Mouse (Mus musculus): ENCODE data around the gene Agxt. TPM values are rescaled to one million over a fixed set of nuclear protein-coding genes. Genes with fewer than 3 reads are reported as not detected.

Gene Agxt
- polyA plus RNA-seq, 1 experiment from 2014 or later: not detected

GRCm38 (mm10) chr1:93176525-93177332 lies 41.7 kb downstream of the Agxt start:
- peak overlapping the region; percentile 56 for H3K9ac ChIP-seq
- H3K4me2 ChIP-seq (replicated peaks): peak overlapping the region; percentile 80
- H3K27ac ChIP-seq: no peak overlapping the region
- H3K27me3 ChIP-seq (ENCODE audit: control insufficient read depth, insufficient read depth, low read length): no peaks in the 10 kb centered on the region
- DNase-seq (ENCODE audit: low spot score) (peak; percentile 32), ATAC-seq (ENCODE audit: low FRiP score) (peak; percentile 73; the same call in 1 of the 2 replicates)
- H3K36me3 ChIP-seq (replicated peaks; ENCODE audit: control insufficient read depth, insufficient read depth): no peaks in the 10 kb centered on the region
- no peaks in the 10 kb centered on the region for H3K9me3 ChIP-seq (ENCODE audit: control insufficient read depth, low read length)
- WGBS: 4% methylated on average over 43 of the region's 44 CpGs
- peaks cover 7% of the 10 kb centered on the region; the same call in 1 of the 2 replicates for H3K4me1 ChIP-seq (replicated peaks; ENCODE audit: control insufficient read depth, insufficient read depth, low read length)
- peak overlapping the region; percentile 34 for H3K4me3 ChIP-seq (replicated peaks; ENCODE audit: low read length)

- no peak for ATAC-seq (ENCODE audit: low FRiP score)
- WGBS: 90% methylated on average over 7 of the region's 7 CpGs
Measured at GRCm38 (mm10) chr1:93182281-93182680, 47.2 kb downstream of the Agxt start.

DNA sequence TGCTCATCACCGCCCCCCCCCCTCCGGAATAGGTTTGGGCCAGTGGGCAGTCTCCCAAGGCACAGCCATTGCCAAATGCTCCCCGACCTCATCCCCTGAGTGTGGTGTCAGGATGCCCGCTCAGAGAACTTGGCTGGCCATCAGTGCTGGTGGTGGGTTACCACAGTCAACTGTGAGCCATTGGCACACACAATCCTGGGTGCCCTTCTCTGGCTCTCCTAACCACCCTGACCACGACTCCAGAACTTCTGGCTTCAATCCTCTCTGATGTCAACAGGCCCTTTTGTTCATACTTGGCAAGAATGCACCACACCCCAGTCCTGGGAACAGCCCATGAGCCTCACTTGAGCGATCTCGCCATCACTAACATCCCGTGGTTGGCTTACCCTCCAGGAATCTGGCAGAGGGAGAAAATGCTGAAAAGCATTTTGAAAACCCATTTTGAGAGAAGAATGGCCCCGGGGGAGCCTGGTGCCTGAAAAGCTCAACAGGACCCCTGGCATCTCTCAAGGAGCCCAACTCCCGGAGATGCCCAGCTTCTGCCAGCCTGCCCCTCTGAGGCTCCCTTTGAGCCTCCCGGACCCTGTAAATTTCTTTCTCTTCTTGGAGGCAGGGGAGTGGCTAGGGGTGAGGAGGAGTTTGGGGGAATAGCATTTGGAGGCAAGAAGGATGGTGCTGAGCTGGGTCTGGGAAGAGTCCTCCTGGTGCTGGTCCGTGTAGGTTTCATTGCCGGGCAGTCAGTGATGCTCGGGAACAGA lies 49.2 kb downstream of the Agxt start:
- no peaks in the 10 kb centered on the region for H3K9me3 ChIP-seq (ENCODE audit: control insufficient read depth, low read length)
- H3K4me3 ChIP-seq (replicated peaks; ENCODE audit: low read length): no peak overlapping the region
- no peak for DNase-seq (ENCODE audit: low spot score)
- no peaks in the 10 kb centered on the region for H3K36me3 ChIP-seq (replicated peaks; ENCODE audit: control insufficient read depth, insufficient read depth)
- peak; percentile 63 for ATAC-seq (ENCODE audit: low FRiP score)
- 71% methylated on average over 14 of the region's 14 CpGs for WGBS
- no peak overlapping the region for H3K4me2 ChIP-seq (replicated peaks)
- no peak overlapping the region for H3K9ac ChIP-seq
- no peak overlapping the region for H3K27ac ChIP-seq
- H3K27me3 ChIP-seq (ENCODE audit: control insufficient read depth, insufficient read depth, low read length): no peaks in the 10 kb centered on the region
- no peaks in the 10 kb centered on the region for H3K4me1 ChIP-seq (replicated peaks; ENCODE audit: control insufficient read depth, insufficient read depth, low read length)

More at GRCm38 (mm10) chr1:93182281-93182680, 47.2 kb downstream of the Agxt start:
- Histone ChIP-seq H3K27ac (no peak overlapping the region), H3K9me3 (ENCODE audit: control insufficient read depth, low read length) (no peaks in the 10 kb centered on the region), H3K27me3 (ENCODE audit: control insufficient read depth, insufficient read depth, low read length) (no peaks in the 10 kb centered on the region), H3K9ac (no peak overlapping the region), H3K4me3 (replicated peaks; ENCODE audit: low read length) (no peak overlapping the region), H3K4me1 (replicated peaks; ENCODE audit: control insufficient read depth, insufficient read depth, low read length) (no peaks in the 10 kb centered on the region), H3K4me2 (replicated peaks) (no peak overlapping the region), H3K36me3 (replicated peaks; ENCODE audit: control insufficient read depth, insufficient read depth) (no peaks in the 10 kb centered on the region)
- no peak for DNase-seq (ENCODE audit: low spot score)

DNA sequence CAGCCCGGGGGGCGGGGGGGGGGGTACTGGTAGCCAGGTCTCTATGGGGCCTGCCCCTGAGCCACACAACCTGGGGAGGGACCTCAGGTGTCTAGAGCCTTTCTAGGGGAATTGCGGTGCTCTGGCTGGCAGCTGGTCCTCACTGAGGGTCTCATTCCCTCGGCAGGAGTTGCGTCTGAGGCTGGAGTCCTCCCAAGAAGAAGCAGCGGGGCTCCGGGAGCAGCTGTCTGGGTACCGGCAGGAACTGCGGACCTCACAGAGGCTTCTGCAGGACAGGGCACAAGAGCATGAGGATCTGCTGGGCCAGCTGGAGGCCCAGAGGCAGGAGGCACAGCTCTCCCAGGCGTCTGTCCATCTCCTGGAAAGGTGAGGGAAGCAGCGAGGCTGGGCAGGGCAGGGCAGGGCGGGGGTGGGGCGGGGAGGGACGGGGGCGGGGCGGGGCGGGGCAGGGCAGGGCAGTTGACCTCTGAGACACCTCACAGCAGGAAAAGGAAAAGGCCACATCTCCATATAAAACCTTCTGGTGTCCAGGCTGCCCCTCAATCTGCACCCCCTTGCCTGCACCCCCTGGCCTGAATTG lies 55.8 kb downstream of the Agxt start:
- Histone ChIP-seq H3K4me1 (replicated peaks; ENCODE audit: control insufficient read depth, insufficient read depth, low read length) (no peaks in the 10 kb centered on the region), H3K36me3 (replicated peaks; ENCODE audit: control insufficient read depth, insufficient read depth) (no peaks in the 10 kb centered on the region), H3K27ac (no peak overlapping the region), H3K9me3 (ENCODE audit: control insufficient read depth, low read length) (no peaks in the 10 kb centered on the region), H3K4me2 (replicated peaks) (no peak overlapping the region), H3K4me3 (replicated peaks; ENCODE audit: low read length) (no peak overlapping the region), H3K9ac (no peak overlapping the region), H3K27me3 (ENCODE audit: control insufficient read depth, insufficient read depth, low read length) (0 out of 2 replicates have a peak, but pooled peaks cover 6% of the 10 kb centered on the region)
- WGBS: 3% methylated on average over 13 of the region's 17 CpGs
- ATAC-seq (ENCODE audit: low FRiP score): no peak
- DNase-seq (ENCODE audit: low spot score): no peak

GRCm38 (mm10) chr1:93194961-93195360 lies 59.9 kb downstream of the Agxt start:
- Histone ChIP-seq H3K27ac (no peak overlapping the region), H3K4me2 (replicated peaks) (no peak overlapping the region), H3K4me3 (replicated peaks; ENCODE audit: low read length) (no peak overlapping the region), H3K4me1 (replicated peaks; ENCODE audit: control insufficient read depth, insufficient read depth, low read length) (no peaks in the 10 kb centered on the region), H3K9ac (no peak overlapping the region), H3K27me3 (ENCODE audit: control insufficient read depth, insufficient read depth, low read length) (0 out of 2 replicates have a peak, but pooled peaks cover 5% of the 10 kb centered on the region), H3K36me3 (replicated peaks; ENCODE audit: control insufficient read depth, insufficient read depth) (no peaks in the 10 kb centered on the region), H3K9me3 (ENCODE audit: control insufficient read depth, low read length) (no peaks in the 10 kb centered on the region)
- ATAC-seq (ENCODE audit: low FRiP score) (no peak), DNase-seq (ENCODE audit: low spot score) (no peak)
- 95% methylated on average over 3 of the region's 3 CpGs for WGBS

Other genes starting within 250 kb of the Agxt start
- 1.2 and 1.5 TPM in 2 replicates for gene Ankmy1, start 232.3 kb upstream of the Agxt start, polyA plus RNA-seq (2014; fragmentation: Nextera tagmentation; extraction: Ambion mirVana)
- gene Dusp28, start 228.3 kb upstream of the Agxt start, polyA plus RNA-seq (2014; fragmentation: Nextera tagmentation; extraction: Ambion mirVana): 12.2 and 12.4 TPM in 2 replicates
- 29.1 and 29.2 TPM in 2 replicates for gene Rnpepl1, start 224.5 kb upstream of the Agxt start, polyA plus RNA-seq (2014; fragmentation: Nextera tagmentation; extraction: Ambion mirVana)
- 48.2 and 50.6 TPM in 2 replicates for gene Capn10, start 200.9 kb upstream of the Agxt start, polyA plus RNA-seq (2014; fragmentation: Nextera tagmentation; extraction: Ambion mirVana)
- 0.32 and 0.98 TPM in 2 replicates for gene Gpr35, start 184.4 kb upstream of the Agxt start, polyA plus RNA-seq (2014; fragmentation: Nextera tagmentation; extraction: Ambion mirVana)
- not detected in 2 replicates for gene Aqp12, start 128.9 kb upstream of the Agxt start, polyA plus RNA-seq (2014; fragmentation: Nextera tagmentation; extraction: Ambion mirVana)
- gene Kif1a, start 33.3 kb upstream of the Agxt start, polyA plus RNA-seq (2014; fragmentation: Nextera tagmentation; extraction: Ambion mirVana): 395 and 421 TPM in 2 replicates
- 0.26 and 0.33 TPM in 2 replicates for gene 2310007B03Rik, start 25.7 kb downstream of the Agxt start, polyA plus RNA-seq (2014; fragmentation: Nextera tagmentation; extraction: Ambion mirVana)
- 0.22 and 0.50 TPM in 2 replicates for gene Crocc2, start 33.5 kb downstream of the Agxt start, polyA plus RNA-seq (2014; fragmentation: Nextera tagmentation; extraction: Ambion mirVana)
- gene Sned1, start 100.6 kb downstream of the Agxt start, polyA plus RNA-seq (2014; fragmentation: Nextera tagmentation; extraction: Ambion mirVana): 9.4 and 10.9 TPM in 2 replicates
- 26.9 and 29.8 TPM in 2 replicates for gene Mterf4, start 170.7 kb downstream of the Agxt start, polyA plus RNA-seq (2014; fragmentation: Nextera tagmentation; extraction: Ambion mirVana)
- 53.3 and 59.0 TPM in 2 replicates for gene Ppp1r7, start 207.6 kb downstream of the Agxt start, polyA plus RNA-seq (2014; fragmentation: Nextera tagmentation; extraction: Ambion mirVana)
- gene Pask, start 208.2 kb downstream of the Agxt start, polyA plus RNA-seq (2014; fragmentation: Nextera tagmentation; extraction: Ambion mirVana): 4.1 and 4.9 TPM in 2 replicates
- gene Ano7, start 238.7 kb downstream of the Agxt start, polyA plus RNA-seq (2014; fragmentation: Nextera tagmentation; extraction: Ambion mirVana): 0.66 and 1.3 TPM in 2 replicates

Data from hindbrain, embryonic 14.5 days (tissue).